ENCODE assay signal across 8 mouse cellular contexts in the genomic region with DNA sequence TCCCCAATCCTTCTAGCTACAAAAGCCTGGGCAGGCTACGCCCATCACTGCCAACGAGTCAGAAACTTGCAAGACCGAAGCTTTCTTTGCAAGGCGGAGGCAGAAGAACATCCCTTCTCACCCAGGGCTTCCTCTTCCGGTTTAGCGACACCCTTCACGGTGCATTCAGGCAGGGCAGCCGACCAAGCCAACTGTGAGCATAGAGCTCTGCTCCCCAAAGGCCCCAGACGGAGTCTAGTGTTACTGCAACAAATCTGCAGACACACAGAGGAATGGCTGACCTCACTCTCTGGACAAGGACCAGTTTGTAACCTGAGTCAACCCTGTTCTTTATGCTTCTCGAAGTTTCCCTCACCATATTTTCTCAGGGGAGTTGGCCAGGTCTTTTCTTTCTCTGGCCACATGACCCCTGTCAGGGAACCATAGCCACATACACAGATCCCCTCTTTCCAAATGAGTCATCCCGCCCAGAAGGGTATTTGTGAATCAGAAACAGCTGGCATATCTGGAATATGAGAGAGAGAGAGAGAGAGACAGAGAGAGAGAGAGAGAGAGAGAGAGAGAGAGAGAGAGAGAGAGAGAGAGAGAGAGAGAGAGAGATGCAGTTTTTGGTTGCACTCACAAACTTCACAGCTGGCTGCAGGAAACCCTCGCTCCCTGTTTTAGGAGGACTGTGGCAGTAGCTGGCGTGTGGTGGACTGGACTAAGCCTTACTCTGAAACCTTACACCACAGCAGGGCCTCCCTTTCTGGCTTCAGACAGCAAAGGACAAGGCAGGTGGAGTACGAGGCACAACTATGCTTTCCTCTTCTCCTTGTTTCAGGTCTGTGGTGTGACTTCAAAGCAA. TPM values are rescaled to one million over a fixed set of nuclear protein-coding genes. Genes with fewer than 3 reads are reported as not detected.
DNase-seq lines count a peak whose midpoint lies in the region; ATAC-seq and TF ChIP-seq lines count a peak whose summit lies in the region.

No protein-coding gene starts in this region.

- no peaks in the 10 kb centered on the region for H3K9me3 ChIP-seq in E14TG2a.4 (ENCODE audit: low read length)
- no peaks in the 10 kb centered on the region for H3K9me3 ChIP-seq in kidney, embryonic 15.5 days (replicated peaks)
- H3K9me3 ChIP-seq in megakaryocyte, embryonic 14.5 days, result no peaks in the 10 kb centered on the region
- H3K9me3 ChIP-seq in stomach, embryonic 15.5 days, result no peaks in the 10 kb centered on the region

- TF ChIP-seq CTCF in E14TG2a.4 (conservative IDR thresholded peaks at IDR 0.05; ENCODE audit: low read length), result no peak
- TF ChIP-seq CTCF in heart, adult 2 months (IDR thresholded peaks at IDR 0.05), result no peak

- peaks cover 48% of the 10 kb centered on the region for H3K4me1 ChIP-seq in E14TG2a.4 (replicated peaks; ENCODE audit: low read depth, low read length)
- H3K4me1 ChIP-seq in heart, adult 2 months (ENCODE audit: control insufficient read depth, insufficient read depth, low read length), result peaks cover 15% of the 10 kb centered on the region
- H3K4me1 ChIP-seq in kidney, embryonic 15.5 days, result peaks cover 52% of the 10 kb centered on the region
- H3K4me1 ChIP-seq in megakaryocyte, embryonic 14.5 days, result peaks cover 96% of the 10 kb centered on the region
- H3K4me1 ChIP-seq in stomach, embryonic 15.5 days, result peaks cover 30% of the 10 kb centered on the region

- peak overlapping the region; percentile 29 for H3K4me3 ChIP-seq in E14TG2a.4 (replicated peaks; ENCODE audit: low read length)
- peak overlapping the region; percentile 18; the same call in 1 of the 2 replicates for H3K4me3 ChIP-seq in heart, adult 2 months
- H3K4me3 ChIP-seq in kidney, embryonic 15.5 days (replicated peaks), result no peak overlapping the region; the same call in 1 of the 2 replicates
- peak overlapping the region; percentile 64 for H3K4me3 ChIP-seq in megakaryocyte, embryonic 14.5 days (replicated peaks)
- H3K4me3 ChIP-seq in stomach, embryonic 15.5 days (replicated peaks), result no peak overlapping the region

- peak overlapping the region; percentile 71 for H3K27ac ChIP-seq in heart, adult 2 months
- peak overlapping the region; percentile 89 for H3K27ac ChIP-seq in kidney, embryonic 15.5 days
- H3K27ac ChIP-seq in stomach, embryonic 15.5 days, result peak overlapping the region; percentile 87

- no peaks in the 10 kb centered on the region for H3K36me3 ChIP-seq in E14TG2a.4 (ENCODE audit: insufficient read depth, low read length)
- peaks cover 6% of the 10 kb centered on the region for H3K36me3 ChIP-seq in heart, adult 2 months (ENCODE audit: control insufficient read depth, insufficient read depth, low read length)
- 0 out of 2 replicates have a peak, but pooled peaks cover under 1% of the 10 kb centered on the region for H3K36me3 ChIP-seq in kidney, embryonic 15.5 days
- peaks cover 9% of the 10 kb centered on the region for H3K36me3 ChIP-seq in megakaryocyte, embryonic 14.5 days (replicated peaks; ENCODE audit: low read length)
- no peaks in the 10 kb centered on the region for H3K36me3 ChIP-seq in stomach, embryonic 15.5 days

- TF ChIP-seq EP300 in heart, adult 2 months (IDR thresholded peaks at IDR 0.05; ENCODE audit: insufficient read depth, low read depth, low read length), result peak; percentile 55; the same call in 1 of the 2 replicates

- ATAC-seq in kidney, embryonic 15.5 days (replicated peaks; ENCODE audit: low FRiP score), result peak; percentile 55
- peak; percentile 37; the same call in 1 of the 2 replicates for ATAC-seq in stomach, embryonic 15.5 days (ENCODE audit: insufficient read depth, low FRiP score, low read depth)
- ATAC-seq in erythroid progenitor cell, adult 5-6 weeks (replicated peaks; ENCODE audit: low FRiP score, poor library complexity, severe bottlenecking), result no peak

- peaks cover 1% of the 10 kb centered on the region; the same call in 1 of the 2 replicates for H3K79me2 ChIP-seq in heart, adult 2 months (replicated peaks; ENCODE audit: control insufficient read depth, insufficient read depth, low read length)

- DNase-seq in adrenal gland, postnatal 25 days, result peak; percentile 42
- peak; percentile 74 to 82 for DNase-seq in heart, adult 2 months
- no peak for DNase-seq in left cerebral cortex, adult 18-20 months (ENCODE audit: low spot score in 2 of 2)

- peak overlapping the region; percentile 32 for H3K4me2 ChIP-seq in kidney, embryonic 15.5 days
- peak overlapping the region; percentile 38 for H3K4me2 ChIP-seq in stomach, embryonic 15.5 days

- intact Hi-C loops in heart, adult 2 months (cut with DNase I), result no loop called here

- TF ChIP-seq POLR2A in heart, adult 2 months (IDR thresholded peaks at IDR 0.05; ENCODE audit: insufficient read depth, low read depth, low read length), result peak; percentile 49; the same call in 1 of the 2 replicates

- H3K9ac ChIP-seq in heart, adult 2 months (ENCODE audit: low read depth, low read length), result peak overlapping the region; percentile 32; the same call in 1 of the 2 replicates
- no peak overlapping the region for H3K9ac ChIP-seq in kidney, embryonic 15.5 days
- no peak overlapping the region for H3K9ac ChIP-seq in stomach, embryonic 15.5 days

- 19% methylated on average over 14 of the region's 14 CpGs for WGBS in heart, adult 2 months
- WGBS in kidney, embryonic 15.5 days, result 14% methylated on average over 14 of the region's 14 CpGs
- 16% methylated on average over 14 of the region's 14 CpGs for WGBS in stomach, embryonic 15.5 days

- H3K27me3 ChIP-seq in E14TG2a.4 (ENCODE audit: insufficient read depth, low read length), result peaks cover 81% of the 10 kb centered on the region
- no peaks in the 10 kb centered on the region for H3K27me3 ChIP-seq in heart, adult 2 months (ENCODE audit: control insufficient read depth, insufficient read depth, low read length)
- H3K27me3 ChIP-seq in kidney, embryonic 15.5 days, result no peaks in the 10 kb centered on the region
- peaks cover 2% of the 10 kb centered on the region for H3K27me3 ChIP-seq in megakaryocyte, embryonic 14.5 days (replicated peaks)
- H3K27me3 ChIP-seq in stomach, embryonic 15.5 days (replicated peaks), result no peaks in the 10 kb centered on the region

RNA-seq across cellular contexts. Expression of a gene that starts 2.9 kb away (rescaled TPM):
- total RNA-seq in adrenal gland, postnatal 25 days (2021), result 52.1 and 56.2 TPM in 2 replicates
- total RNA-seq in heart, adult 2 months (2021), result 10 to 100 TPM; 63.9 to 65.3 TPM
- polyA plus RNA-seq in heart, adult 2 months (2012; rRNA removed), result 28.0 and 46.2 TPM in 2 replicates
- 119 and 126 TPM in 2 replicates for polyA plus RNA-seq in kidney, embryonic 15.5 days (2015; fragmentation: Nextera tagmentation; extraction: Ambion mirVana)
- polyA plus RNA-seq in megakaryocyte, embryonic 14.5 days (2012; ENCODE audit: insufficient read depth, low replicate concordance), result 46.0 and 47.8 TPM in 2 replicates
- polyA plus RNA-seq in stomach, embryonic 15.5 days (2015; fragmentation: Nextera tagmentation; extraction: Ambion mirVana), result 107 and 108 TPM in 2 replicates
- 15.5 and 17.2 TPM in 2 replicates for total RNA-seq in erythroid progenitor cell, adult 5-6 weeks (2015; ENCODE audit: low replicate concordance)
- 6.7 and 15.0 TPM in 2 replicates for total RNA-seq in erythroid progenitor cell, adult 5-6 weeks (2017; ENCODE audit: low replicate concordance)
- 10 to 100 TPM; 65.1 to 66.8 TPM for total RNA-seq in left cerebral cortex, adult 18-20 months (2021)

RNA-seq across cellular contexts. Expression of a gene that starts 44.5 kb away (rescaled TPM):
- total RNA-seq in adrenal gland, postnatal 25 days (2021), result 0.30 TPM in 1 of 2 replicates, not detected in the other
- total RNA-seq in heart, adult 2 months (2021), result not detected
- polyA plus RNA-seq in heart, adult 2 months (2012; rRNA removed), result not detected in 2 replicates
- polyA plus RNA-seq in kidney, embryonic 15.5 days (2015; fragmentation: Nextera tagmentation; extraction: Ambion mirVana), result 0.19 TPM in 1 of 2 replicates, not detected in the other
- not detected in 2 replicates for polyA plus RNA-seq in megakaryocyte, embryonic 14.5 days (2012; ENCODE audit: insufficient read depth, low replicate concordance)
- 2.2 and 2.4 TPM in 2 replicates for polyA plus RNA-seq in stomach, embryonic 15.5 days (2015; fragmentation: Nextera tagmentation; extraction: Ambion mirVana)
- total RNA-seq in erythroid progenitor cell, adult 5-6 weeks (2015; ENCODE audit: low replicate concordance), result not detected in 2 replicates
- not detected in 2 replicates for total RNA-seq in erythroid progenitor cell, adult 5-6 weeks (2017; ENCODE audit: low replicate concordance)
- total RNA-seq in left cerebral cortex, adult 18-20 months (2021), result not detected

Comparison
In these comparisons a context has a peak if more than half of its experiments do, and no peak if none do; other contexts are left out.
1. H3K4me3 ChIP-seq: peak in E14TG2a.4 (single experiment), heart, adult 2 months (single experiment) and megakaryocyte, embryonic 14.5 days (single experiment); none in kidney, embryonic 15.5 days (single experiment) and stomach, embryonic 15.5 days (single experiment).
2. DNase-seq: peak in adrenal gland, postnatal 25 days (single experiment) and heart, adult 2 months (2 of 2); none in left cerebral cortex, adult 18-20 months (0 of 2).
3. Peak in every context shown above with its lines, with median percentiles within 50 percentile points of each other: H3K27ac ChIP-seq.